Mouse (Mus musculus) MEL (cell line): ENCODE measurements around the gene Gm7714.

Experiments used
- MYC ChIP-seq: IDR thresholded peaks from 2 replicates; pipeline ENCODE4 v1.6.1; 2011; ENCODE audit warnings: low read depth, mild to moderate bottlenecking, low read length, improper control_type of control experiment, moderate library complexity
- POLR2A ChIP-seq, 2 experiments: IDR thresholded peaks; 2 replicates each; pipeline ENCODE4 v1.6.1; 2011 to 2012; ENCODE audit warnings: low read length in 2 of 2, mild to moderate bottlenecking in 2 of 2, control low read depth in 1 of 2, improper control_type of control experiment in 1 of 2, low read depth in 1 of 2, moderate library complexity in 1 of 2; ENCODE audit not compliant: control insufficient read depth in 1 of 2, insufficient read depth in 1 of 2, poor library complexity in 1 of 2
- ZKSCAN1 ChIP-seq: IDR thresholded peaks from 2 replicates; pipeline ENCODE4 v1.6.1; 2012; ENCODE audit warnings: low read depth, mild to moderate bottlenecking, inconsistent platforms, low read length, improper control_type of control experiment, moderate library complexity
- ZMIZ1 ChIP-seq: IDR thresholded peaks from 2 replicates; pipeline ENCODE4 v1.6.1; 2012; ENCODE audit warnings: low read depth, mild to moderate bottlenecking, inconsistent platforms, low read length, improper control_type of control experiment, moderate library complexity

GRCm38 (mm10) chr5:88268619-88269018 lies at the start of gene Gm7714:
- TF ChIP-seq POLR2A (IDR thresholded peaks at IDR 0.05; ENCODE audit: control insufficient read depth in 1 of 2, insufficient read depth in 1 of 2, low read depth in 1 of 2, low read length in 2 of 2, poor library complexity in 1 of 2), result no peak
- TF ChIP-seq ZMIZ1, result no peak
- no peak for TF ChIP-seq MYC
- TF ChIP-seq ZKSCAN1, result no peak
